Mouse (Mus musculus): ENCODE measurements around the gene Csnk2a2.

- TF ChIP-seq CTCF (IDR thresholded peaks at IDR 0.05; ENCODE audit: control insufficient read depth, insufficient read depth, low read length) (no peak), POLR2A (IDR thresholded peaks at IDR 0.05; ENCODE audit: borderline replicate concordance, control insufficient read depth, low read depth, low read length) (no peak)
Observed at GRCm38 (mm10) chr8:95468995-95469394, 20.8 kb downstream of the Csnk2a2 start.
